Mouse (Mus musculus) brain, embryonic 18.5 days (tissue): ENCODE results near the gene Dpy19l3.

Experiments used
- DNase-seq: peaks from one replicate; pipeline ENCODE4 v3.0.0-alpha.2; 2012; ENCODE audit warnings: low read depth, low spot score

Dpy19l3 gene

DNA sequence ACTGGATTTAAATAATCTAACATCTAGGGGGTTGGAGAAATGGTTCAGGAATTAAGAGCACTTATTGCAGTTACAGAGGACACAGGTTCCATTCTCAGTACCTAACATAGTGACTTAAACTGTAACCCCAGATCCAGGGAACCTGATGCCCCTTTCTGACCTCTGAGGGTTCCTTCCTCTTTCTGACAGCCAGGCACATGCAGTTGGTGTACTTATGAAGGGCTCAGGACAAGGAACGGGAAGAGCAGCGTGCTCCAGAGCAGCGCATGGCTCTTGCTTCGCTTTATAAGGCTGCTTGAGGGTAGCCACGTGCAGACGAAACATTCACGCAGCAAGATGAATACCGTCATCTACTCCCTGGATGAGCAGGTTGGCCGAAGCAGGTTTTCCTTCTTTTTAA, 3.4 kb downstream of the Dpy19l3 start:
- no peak for DNase-seq

DNA sequence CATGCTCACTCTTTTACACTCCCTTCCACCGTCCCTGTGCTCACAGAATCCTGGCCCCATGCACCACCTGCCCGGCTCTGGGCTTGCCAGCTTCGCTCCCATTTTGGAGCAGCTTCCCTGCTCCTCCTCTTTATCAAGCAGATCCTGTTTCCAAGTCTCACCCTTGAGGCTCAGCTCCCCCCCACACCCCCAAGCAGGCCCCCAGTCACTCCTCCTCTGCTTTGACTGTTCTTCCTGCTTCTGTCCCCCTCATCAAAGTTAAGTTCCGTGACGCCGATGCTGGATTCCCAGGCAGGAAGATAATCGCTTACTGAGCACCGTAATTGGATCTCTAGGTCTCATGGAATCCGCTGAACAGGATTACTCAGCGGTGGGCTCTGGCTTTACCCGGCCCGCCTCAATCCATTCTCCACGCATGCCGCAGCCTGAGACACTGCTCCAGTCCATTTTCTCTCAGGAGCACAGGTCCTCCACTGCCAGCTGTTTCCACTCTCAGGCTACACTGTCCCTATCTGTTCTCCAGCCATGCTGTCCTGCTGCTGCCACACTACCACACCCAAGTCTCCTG, 6.8 kb downstream of the Dpy19l3 start:
- no peak for DNase-seq

DNA sequence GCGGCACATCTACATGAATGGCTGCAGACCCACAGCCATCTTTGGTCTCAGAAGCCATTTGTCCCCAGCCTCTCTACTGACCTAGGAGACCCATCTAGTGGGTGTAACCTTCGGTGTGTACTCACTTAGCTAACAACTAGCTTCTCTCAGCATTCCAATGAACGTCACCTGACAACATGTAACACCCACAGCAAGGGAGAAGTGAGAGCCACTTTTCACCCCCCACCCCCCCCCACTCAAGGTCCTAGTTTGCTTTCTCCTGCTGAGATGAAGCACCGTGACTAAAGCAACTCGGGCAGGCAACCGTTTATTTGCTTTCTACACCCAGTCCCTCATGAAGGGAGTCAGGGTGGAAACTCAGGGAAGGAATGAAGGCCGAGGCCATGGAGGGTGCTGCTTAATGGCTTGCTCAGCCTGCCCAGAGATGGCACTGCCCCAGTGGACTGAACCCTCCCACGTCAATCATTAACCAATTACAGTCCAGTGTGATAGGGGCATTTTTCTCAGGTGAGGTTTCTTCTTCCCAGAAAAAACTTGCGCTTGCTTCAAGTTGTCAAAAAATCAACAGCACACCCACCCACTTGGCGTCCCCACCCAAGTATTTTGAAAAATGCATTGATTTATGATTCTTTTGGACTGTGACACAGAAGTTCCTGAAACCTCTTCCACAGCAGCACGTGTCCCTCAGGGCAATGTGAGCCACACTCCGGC, 7.4 kb downstream of the Dpy19l3 start:
- no peak for DNase-seq

DNA sequence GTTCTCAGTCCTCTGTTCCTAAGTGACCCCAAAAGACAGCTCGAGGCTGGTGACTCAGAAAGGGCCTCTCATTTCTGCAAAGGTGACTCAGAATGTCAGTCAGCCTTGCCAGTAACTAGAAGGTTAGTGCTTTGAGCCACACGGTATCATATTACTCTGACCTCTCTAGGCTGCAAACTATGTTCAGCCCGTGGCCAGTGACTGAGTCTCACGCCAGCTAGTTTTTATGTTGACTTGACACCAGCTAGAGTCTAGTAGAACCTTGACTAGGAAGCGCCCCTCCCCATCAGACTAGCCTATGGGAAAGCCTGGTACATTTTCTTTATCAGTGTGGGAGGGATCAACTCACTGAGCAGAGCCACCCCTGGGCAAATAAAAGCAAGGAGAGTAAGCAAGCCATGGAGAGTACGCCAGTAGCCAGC, 9.0 kb downstream of the Dpy19l3 start:
- DNase-seq = no peak

DNA sequence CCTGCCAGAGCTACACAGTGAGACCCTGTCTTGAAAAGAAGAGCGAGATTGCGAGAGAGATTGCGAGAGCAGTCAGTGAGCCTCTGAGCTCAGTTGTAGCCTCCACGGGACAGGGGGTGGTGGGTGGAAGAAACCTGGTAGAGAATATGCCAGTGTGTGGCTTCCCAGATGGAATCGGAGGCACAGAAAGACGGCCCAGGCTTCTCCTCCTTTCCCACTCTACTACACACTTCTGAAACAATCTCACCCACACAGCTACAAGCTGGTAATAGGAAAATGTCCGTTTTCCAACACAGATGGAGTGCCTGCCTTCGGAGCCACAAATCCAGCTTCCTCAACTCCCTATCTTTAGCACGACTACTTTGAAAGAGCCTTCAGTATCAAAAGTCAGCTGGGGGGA, 9.5 kb downstream of the Dpy19l3 start:
- DNase-seq = no peak

DNA sequence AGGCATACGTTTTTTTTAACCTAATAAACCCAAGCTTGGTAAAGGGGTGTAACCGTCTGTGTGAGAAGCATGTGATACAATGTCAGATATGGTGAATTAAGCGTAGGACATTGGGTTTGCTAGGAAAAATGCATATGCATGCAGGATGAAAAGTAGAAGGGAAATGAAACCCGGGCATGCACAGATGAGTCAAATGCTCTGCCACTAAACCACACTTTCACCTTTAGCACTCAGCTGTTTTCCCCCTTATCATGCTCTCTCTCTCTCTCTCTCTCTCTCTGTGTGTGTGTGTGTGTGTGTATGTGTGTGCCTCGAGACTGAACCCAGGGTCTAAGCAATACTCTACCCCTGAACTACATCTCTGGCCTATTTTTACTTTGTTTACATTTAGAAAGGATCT, 11.9 kb downstream of the Dpy19l3 start:
- DNase-seq = no peak

DNA sequence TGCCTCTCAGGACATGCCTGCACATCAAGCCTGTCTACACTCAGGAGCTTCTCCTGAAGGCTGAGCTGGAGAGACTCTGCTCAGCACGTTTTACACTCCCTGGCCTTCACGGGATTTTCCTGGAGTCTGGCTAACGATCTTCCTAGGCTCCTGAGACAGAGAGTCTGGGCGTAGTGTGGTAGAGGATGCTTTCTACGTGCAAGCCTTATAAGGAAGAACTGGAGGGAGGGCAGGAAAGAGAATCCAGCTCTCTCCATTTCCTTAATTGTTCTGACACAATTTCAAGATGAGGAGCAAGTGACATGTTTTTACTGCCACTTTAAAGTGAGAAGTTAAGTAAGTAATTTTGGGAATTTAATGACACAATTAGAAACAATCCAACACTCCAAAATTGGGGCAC, 12.4 kb downstream of the Dpy19l3 start:
- DNase-seq = no peak

DNA sequence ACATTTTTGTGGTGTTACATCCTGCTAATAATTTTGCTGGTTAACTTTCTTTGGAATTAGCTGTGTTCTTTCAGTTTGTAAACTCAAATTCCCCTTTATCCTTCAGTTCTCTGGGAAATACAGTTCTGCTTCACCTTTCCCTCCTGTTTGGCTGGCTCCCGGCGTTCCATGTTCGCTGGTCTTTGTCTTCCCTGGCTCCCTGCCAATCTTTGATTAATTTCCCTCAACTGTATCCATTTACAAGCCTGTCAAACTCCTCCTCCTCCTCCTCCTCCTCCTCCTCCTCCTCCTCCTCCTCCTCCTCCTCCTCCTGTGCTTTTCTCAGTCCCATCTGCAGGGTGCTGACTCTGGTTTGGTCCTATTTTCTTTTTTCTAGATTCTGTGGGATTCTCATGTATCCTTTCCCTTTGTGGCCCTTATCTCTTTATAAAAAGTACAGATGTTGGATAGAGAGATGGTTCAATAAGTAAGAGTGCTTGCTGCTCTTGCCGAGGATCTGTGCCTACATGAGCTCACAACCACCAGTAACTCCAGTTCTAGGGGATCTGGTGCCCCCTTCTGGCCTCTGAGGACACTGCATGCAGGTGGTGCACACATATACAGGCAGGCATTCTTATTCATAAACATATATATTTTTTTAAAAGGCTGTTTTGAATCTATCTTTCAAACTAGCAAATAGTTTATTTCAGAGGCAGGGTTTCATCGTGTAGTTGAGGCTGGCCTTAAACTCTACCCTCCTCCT, 13.6 kb downstream of the Dpy19l3 start:
- DNase-seq = no peak

DNA sequence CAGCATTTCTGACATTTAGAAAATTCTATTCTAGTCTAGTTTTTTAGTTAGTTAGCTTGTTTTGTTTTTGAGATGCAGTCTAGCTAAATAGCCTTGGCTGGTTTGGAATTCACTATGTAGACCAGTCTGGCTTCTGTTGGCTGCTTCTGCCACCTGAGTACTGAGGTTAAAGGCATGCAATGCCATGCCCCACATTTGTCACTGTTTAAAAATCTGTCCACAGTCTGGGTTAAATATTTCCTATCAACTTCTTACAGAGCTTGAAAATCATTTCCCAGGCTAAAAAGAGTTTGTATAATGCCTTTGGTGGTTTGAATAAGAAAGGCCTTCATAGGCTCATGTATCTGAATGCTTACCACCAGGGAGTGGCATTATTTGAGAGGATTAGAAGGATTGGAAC, 15.4 kb downstream of the Dpy19l3 start:
- no peak for DNase-seq

DNA sequence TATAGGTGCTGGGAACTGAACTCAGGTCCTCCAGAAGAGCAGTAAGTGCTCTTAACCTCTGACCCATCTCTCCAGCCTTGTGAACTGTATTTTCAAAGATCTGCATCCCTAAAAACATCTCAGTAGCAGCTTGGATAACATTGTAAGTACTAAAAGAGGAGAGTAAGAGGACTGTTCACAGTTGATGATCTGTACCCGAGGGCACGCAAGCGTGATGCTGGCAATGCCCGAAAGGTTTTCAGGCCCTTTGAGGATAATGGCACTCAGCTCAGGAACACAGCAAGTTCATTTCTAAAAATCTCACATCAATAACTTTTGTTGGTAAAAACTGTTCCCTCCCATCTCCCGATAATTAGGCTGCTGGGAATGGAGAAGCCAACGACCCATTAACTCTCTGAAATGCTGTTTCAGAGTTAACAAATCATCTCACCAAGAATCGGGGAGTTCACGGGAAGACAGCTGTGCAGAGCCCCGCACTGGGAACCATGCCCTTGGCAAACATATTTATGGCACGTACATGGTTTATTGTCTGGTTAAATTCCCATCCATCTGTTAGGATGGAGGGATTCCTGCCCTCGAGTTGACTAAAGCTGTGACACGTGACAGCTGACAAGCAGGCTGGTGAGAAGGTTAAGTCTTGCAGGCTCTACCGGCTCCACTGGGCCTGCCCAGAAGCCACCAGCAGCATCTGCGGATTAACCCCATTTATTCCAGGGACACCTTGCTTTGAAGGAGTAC, 20.8 kb downstream of the Dpy19l3 start:
- DNase-seq = no peak

DNA sequence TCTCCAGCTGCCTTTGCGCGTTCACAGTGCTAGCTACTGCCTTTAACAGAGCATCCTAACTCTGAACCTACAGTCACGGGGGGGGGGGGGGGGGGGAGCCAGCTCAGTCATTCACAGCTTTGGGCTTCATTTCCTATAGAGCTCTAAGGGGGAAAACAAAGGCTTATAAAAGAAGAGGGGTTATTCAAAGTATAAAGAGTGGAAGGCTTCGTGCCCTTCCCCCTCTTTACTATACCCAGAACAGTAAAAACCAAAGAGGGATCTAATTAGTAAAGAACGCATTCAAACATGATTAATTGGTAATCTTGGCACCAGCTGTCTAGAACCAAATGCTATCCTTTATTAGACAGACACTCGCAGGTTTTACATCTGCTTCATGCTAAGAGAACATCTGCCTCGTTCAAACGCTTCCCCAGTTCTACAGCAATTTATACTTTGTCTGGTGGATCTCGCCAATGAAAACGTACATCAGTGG, 21.6 kb downstream of the Dpy19l3 start:
- DNase-seq = no peak

DNA sequence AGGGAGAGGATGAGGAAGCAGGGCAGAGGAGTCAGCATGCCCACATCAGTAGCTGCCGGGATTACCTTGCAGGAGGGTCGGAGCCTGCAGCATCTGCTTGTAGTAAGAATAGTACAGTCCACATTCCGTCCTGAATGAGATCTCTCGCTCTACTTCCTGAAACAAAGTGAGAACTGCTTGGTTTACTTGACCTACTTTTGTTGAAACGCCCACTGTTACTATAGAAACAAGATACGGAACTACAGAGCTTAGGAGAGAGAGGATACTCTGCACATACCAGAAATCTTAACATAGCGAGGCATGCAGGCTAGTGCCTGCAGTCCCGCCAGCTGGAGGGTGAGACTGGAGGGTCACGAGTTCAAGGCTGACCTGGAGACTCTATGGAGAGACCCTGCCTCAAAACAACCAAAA, 24.6 kb downstream of the Dpy19l3 start:
- DNase-seq = no peak

DNA sequence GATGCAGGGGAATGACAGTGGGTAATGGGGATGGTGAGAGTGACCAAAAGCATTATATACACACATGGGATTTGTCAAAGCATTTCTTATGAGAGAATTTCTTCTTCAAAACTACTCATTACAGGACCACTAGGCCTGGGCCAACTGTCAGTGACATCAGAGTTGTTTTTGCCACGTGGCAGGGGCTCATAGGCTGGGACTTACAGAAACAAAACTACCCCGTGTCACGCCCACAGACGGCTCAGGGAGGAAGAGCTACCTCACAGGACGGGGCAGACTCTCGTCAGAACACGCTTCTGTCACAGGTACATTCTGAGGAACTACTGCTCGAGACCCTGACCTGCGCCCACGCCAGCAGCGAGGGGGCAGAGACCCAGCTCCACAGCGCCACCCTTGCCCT, 25.9 kb downstream of the Dpy19l3 start:
- DNase-seq = no peak

DNA sequence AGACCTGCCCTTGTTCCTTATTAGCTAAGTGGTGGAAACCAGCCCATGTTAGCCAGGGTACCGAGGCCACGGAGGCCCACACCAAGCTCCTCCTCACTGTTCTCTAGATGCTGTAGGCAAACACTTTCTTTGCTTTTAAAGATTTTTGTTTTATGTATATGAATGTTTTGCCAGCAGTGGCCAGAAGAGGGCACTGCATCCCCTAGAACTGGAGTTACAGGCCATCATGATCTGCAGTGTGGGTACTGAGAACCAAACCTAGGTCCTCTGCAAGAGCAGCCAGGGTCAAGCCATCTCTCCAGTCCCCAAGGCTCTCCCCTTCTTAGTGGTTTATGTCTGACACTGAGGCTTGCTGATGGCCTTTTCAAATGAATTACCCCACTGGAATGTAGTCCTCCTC, 31.2 kb downstream of the Dpy19l3 start:
- no peak for DNase-seq

DNA sequence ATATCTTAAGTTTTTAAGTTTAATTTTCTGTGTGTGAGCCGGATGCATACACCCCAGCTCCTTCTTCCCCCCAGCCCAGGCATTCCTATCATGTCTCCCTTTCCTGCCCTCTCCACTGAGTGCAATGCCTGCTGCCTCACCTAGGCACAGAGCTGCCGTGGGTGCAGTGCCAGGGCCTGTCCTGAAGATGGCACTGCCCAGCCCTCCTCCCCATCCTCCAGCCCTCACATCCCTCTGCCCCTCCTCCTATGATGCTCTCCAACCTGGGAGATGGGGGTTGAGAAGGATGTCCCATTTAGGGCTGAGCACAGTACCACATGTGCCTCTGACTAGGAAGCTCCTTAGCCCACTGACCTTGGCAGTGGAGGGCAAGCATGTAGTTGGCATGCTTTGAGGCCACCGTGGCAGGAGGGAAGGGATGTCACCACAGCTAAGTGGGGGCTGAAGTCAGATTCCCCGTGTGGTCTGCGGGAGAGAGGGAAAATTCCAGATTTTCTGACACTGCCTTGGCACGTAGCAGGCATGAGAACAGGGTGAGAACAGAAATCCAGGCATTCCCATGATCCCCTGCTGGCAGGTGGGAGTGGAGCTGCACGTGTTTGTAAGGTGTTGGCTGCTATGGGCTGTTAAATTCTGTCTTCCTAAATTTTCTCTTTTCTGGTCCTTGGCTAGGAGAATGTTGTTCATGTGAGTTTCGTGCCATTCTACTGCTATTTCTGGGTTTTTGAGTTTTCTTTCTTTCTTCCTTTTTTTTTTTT, 35.7 kb downstream of the Dpy19l3 start:
- DNase-seq = no peak

DNA sequence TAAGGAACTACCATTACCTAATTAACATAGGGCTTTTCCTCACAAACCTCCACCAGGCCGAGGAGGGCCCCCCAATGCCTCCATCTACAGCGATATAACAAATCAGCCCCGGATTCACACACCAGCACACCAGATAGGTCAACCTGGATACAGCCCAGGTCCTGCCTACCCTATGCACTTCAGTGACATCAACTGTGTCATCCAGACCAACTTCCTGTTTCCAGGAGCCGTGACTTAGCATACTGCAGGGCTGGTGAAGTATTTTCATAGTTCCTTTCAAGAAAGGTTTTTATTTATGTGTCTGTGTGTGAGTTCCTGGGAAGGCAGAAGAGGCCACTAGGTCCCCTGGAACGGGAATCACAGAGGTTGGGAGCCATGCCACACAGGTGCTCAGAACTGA, 43.9 kb downstream of the Dpy19l3 start:
- no peak for DNase-seq

DNA sequence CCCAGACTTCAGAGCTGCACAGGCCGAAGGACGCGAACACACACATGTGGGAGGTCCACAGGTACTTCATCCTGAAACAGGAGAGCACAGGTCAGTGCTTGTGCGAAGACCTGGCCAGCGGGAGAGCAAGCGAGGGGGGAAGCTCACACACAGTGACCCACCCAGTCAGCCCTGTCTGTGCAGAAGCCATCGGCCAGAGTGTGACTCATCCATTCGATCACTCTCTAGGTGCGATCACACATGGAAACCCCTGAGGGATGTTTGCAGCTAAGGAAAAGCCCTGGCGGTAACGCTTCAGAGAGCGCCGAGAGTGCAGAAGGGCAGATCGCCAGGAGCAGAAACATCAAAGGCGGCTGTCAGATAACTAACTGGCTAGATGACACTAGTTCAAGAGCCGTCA, 46.2 kb downstream of the Dpy19l3 start:
- no peak for DNase-seq

DNA sequence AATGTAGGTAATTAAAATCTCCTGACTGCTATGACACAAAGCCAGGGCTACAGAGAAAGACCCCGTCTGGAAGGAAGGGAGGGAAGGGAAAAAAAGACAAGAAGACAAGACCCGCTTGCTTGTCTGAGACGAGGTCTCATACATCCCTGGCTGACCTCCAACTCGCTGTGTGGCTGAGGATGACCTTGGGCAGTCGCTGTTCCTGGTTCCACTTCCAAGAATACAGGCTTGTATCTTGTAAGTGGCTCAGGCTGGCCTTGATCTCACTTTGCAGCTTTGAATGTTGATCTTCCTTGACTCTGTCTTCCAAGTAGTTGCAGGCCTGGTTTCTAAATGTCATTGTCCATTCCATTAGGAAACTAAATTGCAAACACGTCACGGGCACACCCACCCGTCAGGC, 55.2 kb downstream of the Dpy19l3 start:
- DNase-seq = no peak

DNA sequence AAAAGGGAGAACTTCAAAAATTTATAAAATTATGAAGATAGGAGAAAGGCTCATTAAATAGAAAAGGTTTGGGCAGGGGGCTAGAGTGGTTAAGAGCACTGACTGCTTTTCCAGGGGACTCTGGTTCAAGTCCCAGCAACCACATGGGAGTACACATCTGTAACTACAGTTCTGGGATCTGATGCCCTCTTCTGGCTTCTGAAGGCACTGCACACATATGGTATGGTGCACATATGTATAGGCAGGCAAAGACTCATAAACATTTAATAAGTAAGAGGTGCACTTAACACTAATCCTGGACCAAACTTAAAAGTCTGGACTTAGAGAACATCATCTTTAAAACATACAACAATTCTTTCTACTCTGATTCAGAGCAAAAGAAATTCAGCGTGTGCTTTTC, 56.2 kb downstream of the Dpy19l3 start:
- DNase-seq = no peak

DNA sequence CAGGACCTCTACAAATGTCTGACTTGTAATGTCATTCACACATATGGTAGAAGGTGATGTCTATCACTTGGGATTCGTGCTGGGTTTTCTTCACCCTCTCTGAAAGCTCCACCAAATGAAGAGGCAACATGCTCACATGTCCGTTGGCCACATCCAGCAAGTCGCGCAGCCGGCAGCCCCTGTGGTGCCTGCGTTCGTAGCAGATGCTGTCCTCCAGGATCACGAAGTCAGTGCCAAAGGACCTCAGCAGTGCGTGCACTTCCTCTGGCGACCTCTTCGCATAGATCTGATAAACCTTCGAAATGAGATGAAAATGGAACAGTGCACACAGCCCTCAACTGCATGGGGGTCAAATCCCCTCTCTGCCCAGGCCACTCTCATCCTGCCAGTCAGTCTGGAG, 61.6 kb downstream of the Dpy19l3 start:
- no peak for DNase-seq

DNA sequence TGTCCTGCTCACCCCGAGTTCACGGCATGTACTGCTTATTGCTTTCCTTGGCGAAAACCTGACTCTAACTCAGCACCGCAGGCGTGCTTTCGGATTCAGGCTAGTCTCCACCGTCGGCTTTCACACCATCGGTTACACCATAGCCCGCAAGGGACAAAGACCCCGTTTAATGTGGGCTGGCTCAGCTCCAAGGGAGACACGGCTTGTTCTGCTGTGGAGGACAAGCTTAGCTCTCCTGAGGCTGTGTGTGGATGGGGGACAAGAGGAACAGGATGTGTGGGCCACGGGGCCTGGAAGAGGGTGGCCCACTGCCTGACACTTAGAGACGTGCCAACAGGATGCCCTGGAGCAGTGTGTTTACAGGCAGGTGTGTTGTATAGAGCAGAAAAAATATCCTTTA, 62.1 kb downstream of the Dpy19l3 start:
- no peak for DNase-seq
